Mouse (Mus musculus) spleen, postnatal 0 days (tissue): ENCODE results near the gene Mrps18c. TPM values are rescaled to one million over a fixed set of nuclear protein-coding genes. Genes with fewer than 3 reads are reported as not detected.

ENCODE experiments used
- polyA plus RNA-seq: library from polyadenylated mRNA; unstranded; fragments of >200 nt; fragmentation: Nextera tagmentation; extraction: Ambion mirVana; gene quantifications from 2 replicates; pipeline ENCODE4 v1.2.1, GENCODE M21; 2015

Gene Mrps18c
- polyA plus RNA-seq = 187 and 193 TPM in 2 replicates

DNA sequence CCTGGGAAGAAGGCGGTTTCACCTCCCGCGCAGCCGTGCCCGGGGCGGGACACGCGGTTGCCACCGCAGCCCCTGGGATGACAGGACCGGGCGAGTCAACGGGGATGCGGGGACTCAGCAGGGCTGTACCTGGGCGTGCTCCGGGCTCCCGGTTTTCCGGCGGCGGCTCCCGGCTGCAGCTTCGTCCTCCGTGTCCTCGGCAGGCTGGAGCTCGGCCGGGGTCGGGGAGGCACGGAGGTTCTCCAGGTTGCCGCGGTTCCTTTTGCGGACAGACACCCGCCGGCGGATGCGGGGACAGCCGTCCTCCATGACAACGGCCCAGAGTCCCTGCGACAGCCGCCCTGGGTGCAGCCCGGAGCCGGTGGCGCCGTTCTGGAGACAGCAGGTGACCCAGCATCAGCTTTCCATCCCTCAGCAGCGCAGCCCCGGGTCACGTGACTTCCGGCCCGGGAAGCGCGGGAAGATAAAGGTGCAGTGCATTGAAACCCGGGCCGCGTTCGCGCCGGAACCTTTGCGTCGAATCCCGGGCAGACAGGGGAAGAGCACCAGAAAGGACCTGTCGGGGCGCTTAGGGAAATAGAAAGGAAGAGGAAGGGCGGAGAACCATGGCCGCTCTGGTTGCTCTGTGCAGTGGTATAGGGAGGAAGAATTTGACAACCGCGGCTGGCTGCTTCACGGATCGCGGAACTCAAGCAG lies at the start of gene Mrps18c, which contains the start of gene Helq:
Gene Mrps18c (plus strand): TSS at position 463 of the 696 bp plus-strand sequence.
Gene Helq (minus strand): TSS at position 434 of the 696 bp plus-strand sequence.

DNA sequence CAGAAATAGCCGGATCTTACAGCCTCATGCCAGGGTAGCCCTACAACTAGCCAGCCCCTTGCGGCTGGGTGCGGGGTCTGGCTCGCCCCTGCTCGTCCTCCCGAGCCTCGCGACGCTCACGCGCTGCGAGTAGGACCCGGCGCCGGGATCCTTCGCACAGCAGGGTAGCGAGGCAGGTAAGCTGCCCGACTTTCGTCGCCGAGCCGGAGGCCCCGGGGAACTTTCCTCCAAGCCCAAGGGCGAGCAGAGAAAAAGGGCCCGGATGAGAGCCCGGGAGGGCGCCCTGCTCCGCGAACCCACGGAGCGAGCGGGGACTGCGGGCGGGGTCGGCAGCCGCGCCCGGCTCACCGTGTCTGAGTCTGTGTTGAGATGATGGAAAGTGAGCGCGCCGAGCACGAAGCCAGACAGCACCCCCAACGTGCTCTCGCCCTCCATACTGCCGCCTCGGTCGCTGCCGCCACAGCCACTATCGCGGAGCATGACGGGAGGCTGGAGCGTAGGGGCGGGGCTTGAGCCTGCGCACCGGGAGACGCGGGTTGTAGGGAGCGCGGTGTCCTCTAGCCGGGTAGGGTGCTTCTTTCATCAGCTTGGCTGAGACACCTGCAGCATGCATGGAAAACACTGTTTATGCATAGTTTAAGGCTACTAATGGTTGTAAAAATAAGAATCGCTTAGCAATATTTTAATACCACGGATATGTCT lies 22.2 kb downstream of the Mrps18c start, which contains the start of gene Abraxas1:
Gene Abraxas1 (minus strand): TSS at position 483 of the 702 bp plus-strand sequence.

DNA sequence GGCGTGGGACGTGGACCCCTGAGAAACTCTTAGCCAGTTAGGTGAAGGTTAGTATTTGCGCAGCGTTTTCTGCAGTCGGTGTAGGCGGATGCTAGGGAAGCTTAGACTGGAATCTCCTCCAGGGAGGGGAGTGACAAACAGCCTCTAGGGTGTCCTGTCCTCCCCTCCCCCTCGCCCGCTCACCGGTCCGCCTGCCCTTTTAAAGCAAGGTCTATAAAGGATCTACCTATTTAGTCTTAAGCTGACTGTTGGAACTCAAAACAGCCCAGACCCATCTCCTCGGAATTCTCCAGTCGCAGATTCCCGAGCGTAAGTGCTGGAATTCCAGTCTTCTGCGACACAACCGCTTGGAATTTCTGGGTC lies 47.0 kb downstream of the Mrps18c start, which contains the start of gene Gpat3:
Gene Gpat3 (plus strand): TSS at position 229 of the 363 bp plus-strand sequence.

Other genes with a start within 250 kb of the Mrps18c start
- 171 and 230 TPM in 2 replicates for gene Plac8, start 226.4 kb upstream of the Mrps18c start, polyA plus RNA-seq
- 29.2 and 32.0 TPM in 2 replicates for gene Coq2, start 123.5 kb upstream of the Mrps18c start, polyA plus RNA-seq
- gene Hpse, start 78.9 kb upstream of the Mrps18c start, polyA plus RNA-seq = 1.6 and 1.9 TPM in 2 replicates
- 12.6 and 18.3 TPM in 2 replicates for gene Helq, start within 50 bp of the Mrps18c start, polyA plus RNA-seq
- gene Abraxas1, start 22.3 kb downstream of the Mrps18c start, polyA plus RNA-seq = 25.8 and 25.9 TPM in 2 replicates
- gene Gpat3, start 47.1 kb downstream of the Mrps18c start, polyA plus RNA-seq = 1.9 and 2.9 TPM in 2 replicates